Mouse (Mus musculus) bone marrow, adult 2 months (tissue): ENCODE measurements around the gene Ctnnbl1. TPM values are rescaled to one million over a fixed set of nuclear protein-coding genes. Genes with fewer than 3 reads are reported as not detected.

Experiments used
- H3K27ac ChIP-seq: fragments of 200-500 bp; 2 replicates; pipeline ENCODE4 v1.5.1; 2012; ENCODE audit warnings: low read depth, mild to moderate bottlenecking, control low read depth, inconsistent platforms, low read length; ENCODE audit not compliant: control insufficient read depth, poor library complexity, insufficient read depth
- H3K4me1 ChIP-seq: fragments of 200-500 bp; 2 replicates; pipeline ENCODE4 v1.6.1; 2011; ENCODE audit warnings: low read length; ENCODE audit not compliant: control insufficient read depth, insufficient read depth
- H3K4me3 ChIP-seq: fragments of 200-500 bp; replicated peaks from 2 replicates; pipeline ENCODE3; 2011; ENCODE audit warnings: mild to moderate bottlenecking, low read depth, low read length, control low read depth; ENCODE audit not compliant: control insufficient read depth
- CTCF ChIP-seq: fragments of 200-500 bp; IDR thresholded peaks from 2 replicates; pipeline ENCODE4 v1.5.1; 2011; ENCODE audit warnings: low read length, control low read depth; ENCODE audit not compliant: control insufficient read depth, insufficient read depth
- POLR2A ChIP-seq: fragments of 200-500 bp; IDR thresholded peaks from 2 replicates; pipeline ENCODE4 v1.6.1; 2011; ENCODE audit warnings: low read depth, mild to moderate bottlenecking, control low read depth, low read length, borderline replicate concordance; ENCODE audit not compliant: control insufficient read depth
- WGBS: fragments of 180-500 bp; shearing (Covaris S2); methylation state at CpG from one replicate; pipeline ENCODE4 v1.1.7; 2018; 5-methylcytosine and 5-hydroxymethylcytosine counted together
- polyA plus RNA-seq: library from polyadenylated mRNA; stranded (reverse); fragments of >200 nt; gene quantifications from 2 replicates; pipeline ENCODE4 v1.2.4, GENCODE M21; 2011; ENCODE audit warnings: low replicate concordance; ENCODE audit not compliant: missing spikeins, insufficient read depth, insufficient read length

The Ctnnbl1 gene
- polyA plus RNA-seq, 1 experiment: 17.4 TPM

DNA sequence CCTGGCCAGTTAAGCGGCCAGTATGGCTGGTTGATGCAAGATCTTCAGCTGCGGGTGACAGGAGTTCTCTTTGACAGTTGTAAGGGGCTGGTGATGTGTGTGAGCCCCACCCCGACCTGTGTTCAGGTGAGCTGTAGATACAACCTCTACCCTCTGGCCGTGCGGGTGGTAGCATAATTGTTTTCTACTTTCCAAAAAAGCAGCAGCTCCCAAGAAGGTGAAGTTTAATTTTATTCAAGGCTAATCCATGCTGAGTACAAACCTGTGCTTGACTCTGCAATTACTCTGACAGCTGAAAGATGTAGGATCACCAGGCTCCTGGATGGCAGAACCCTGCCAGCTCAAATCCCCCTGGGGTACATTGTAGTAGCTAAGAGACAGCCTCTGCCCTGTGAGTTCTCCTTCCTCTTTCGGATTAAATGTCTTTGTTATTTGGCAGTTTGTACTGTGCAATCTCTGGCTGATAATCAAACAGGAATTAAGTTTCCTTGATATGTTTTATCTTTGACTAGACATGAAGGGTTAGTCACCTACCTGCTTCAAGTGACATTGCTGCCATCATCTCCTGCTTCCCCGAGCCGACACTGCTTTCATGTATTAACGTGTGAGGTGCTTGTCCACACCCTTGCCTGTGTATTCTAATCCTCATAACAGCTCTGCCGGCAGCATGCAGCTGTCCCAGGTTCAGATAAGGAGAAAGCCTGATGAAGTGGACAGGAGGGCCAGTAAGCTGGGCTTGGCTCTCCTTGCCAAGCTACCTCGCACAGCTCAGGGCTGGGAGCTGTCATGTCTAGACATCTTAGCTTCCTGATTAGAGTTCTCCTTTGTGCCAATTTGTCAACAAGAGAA is 77.1 kb downstream of the Ctnnbl1 start:
- no peak overlapping the region for H3K4me3 ChIP-seq
- peaks cover 5% of the 10 kb centered on the region for H3K4me1 ChIP-seq
- WGBS: 59% methylated on average over 11 of the region's 11 CpGs
- peak overlapping the region; percentile 31; the same call in 1 of the 2 replicates for H3K27ac ChIP-seq
- TF ChIP-seq POLR2A (no peak), CTCF (no peak)

- TF ChIP-seq CTCF (no peak), POLR2A (no peak)
- Histone ChIP-seq H3K4me1 (peaks cover 4% of the 10 kb centered on the region; the same call in 1 of the 2 replicates), H3K4me3 (no peak overlapping the region), H3K27ac (no peak overlapping the region)
- 88% methylated on average over 2 of the region's 2 CpGs for WGBS
Observed at GRCm38 (mm10) chr2:157814965-157815283, 77.7 kb downstream of the Ctnnbl1 start.

GRCm38 (mm10) chr2:157817672-157818071 is 80.5 kb downstream of the Ctnnbl1 start:
- 86% methylated on average over 9 of the region's 9 CpGs for WGBS
- no peak overlapping the region for H3K4me3 ChIP-seq
- TF ChIP-seq POLR2A (no peak), CTCF (no peak)
- H3K27ac ChIP-seq: no peak overlapping the region
- H3K4me1 ChIP-seq: peaks cover 4% of the 10 kb centered on the region; the same call in 1 of the 2 replicates

GRCm38 (mm10) chr2:157818576-157819320 is 81.5 kb downstream of the Ctnnbl1 start:
- TF ChIP-seq POLR2A (no peak), CTCF (no peak)
- no peak overlapping the region for H3K27ac ChIP-seq
- 21% methylated on average over 15 of the region's 15 CpGs for WGBS
- H3K4me1 ChIP-seq: peaks cover 4% of the 10 kb centered on the region; the same call in 1 of the 2 replicates
- no peak overlapping the region for H3K4me3 ChIP-seq

DNA sequence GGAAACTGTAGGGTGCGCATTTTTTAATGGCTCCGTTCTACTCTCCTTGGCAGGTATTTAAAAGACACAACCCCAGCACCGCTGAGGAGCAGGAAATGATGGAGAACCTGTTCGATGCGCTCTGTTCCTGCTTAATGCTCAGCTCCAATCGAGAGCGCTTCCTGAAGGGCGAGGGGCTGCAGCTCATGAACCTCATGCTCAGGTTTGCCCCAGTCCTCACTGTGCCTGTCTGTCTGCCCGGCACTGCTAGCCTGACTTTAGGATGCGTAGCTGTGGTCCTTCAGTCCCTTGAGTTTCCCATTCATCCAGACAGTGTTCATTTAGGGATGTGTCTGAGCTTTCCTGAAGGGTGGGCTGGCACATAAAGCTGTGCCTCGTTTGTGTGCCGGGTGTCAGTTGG is 82.2 kb downstream of the Ctnnbl1 start:
- no peak for TF ChIP-seq POLR2A
- no peak for TF ChIP-seq CTCF

GRCm38 (mm10) chr2:157821259-157821658 is 84.1 kb downstream of the Ctnnbl1 start:
- Histone ChIP-seq H3K4me1 (peaks cover 2% of the 10 kb centered on the region; the same call in 1 of the 2 replicates), H3K27ac (no peak overlapping the region), H3K4me3 (no peak overlapping the region)
- TF ChIP-seq POLR2A: no peak
- TF ChIP-seq CTCF: no peak
- WGBS: 94% methylated on average over 4 of the region's 4 CpGs

More for the DNA sequence above, 82.2 kb downstream of the Ctnnbl1 start:
- H3K27ac ChIP-seq: no peak overlapping the region
- WGBS: 88% methylated on average over 12 of the region's 12 CpGs
- no peak overlapping the region for H3K4me3 ChIP-seq
- peaks cover 4% of the 10 kb centered on the region; the same call in 1 of the 2 replicates for H3K4me1 ChIP-seq

DNA sequence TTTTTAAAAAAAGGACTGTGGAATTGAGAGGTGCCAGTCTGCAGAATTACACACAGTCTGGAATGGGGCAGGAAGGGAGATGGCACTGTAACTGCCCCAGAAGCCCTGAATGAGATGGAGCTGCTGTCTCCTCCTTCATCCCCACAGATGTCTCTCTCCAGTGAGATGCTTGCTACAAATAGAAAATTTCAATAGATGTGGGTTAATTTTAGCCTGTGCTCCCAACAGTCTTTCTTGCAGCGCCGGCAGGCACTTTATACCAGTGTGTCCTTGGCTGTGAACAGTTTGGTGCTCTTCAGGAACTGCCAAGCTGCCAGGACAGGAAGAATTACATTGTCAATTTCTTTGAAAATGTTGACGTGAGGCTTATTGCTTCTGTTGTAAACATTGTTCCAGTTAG is 86.3 kb downstream of the Ctnnbl1 start:
- no peak overlapping the region for H3K27ac ChIP-seq
- TF ChIP-seq POLR2A: no peak
- no peak for TF ChIP-seq CTCF
- H3K4me1 ChIP-seq: no peaks in the 10 kb centered on the region; the same call in 1 of the 2 replicates
- WGBS: 78% methylated on average over 3 of the region's 3 CpGs
- H3K4me3 ChIP-seq: no peak overlapping the region

DNA sequence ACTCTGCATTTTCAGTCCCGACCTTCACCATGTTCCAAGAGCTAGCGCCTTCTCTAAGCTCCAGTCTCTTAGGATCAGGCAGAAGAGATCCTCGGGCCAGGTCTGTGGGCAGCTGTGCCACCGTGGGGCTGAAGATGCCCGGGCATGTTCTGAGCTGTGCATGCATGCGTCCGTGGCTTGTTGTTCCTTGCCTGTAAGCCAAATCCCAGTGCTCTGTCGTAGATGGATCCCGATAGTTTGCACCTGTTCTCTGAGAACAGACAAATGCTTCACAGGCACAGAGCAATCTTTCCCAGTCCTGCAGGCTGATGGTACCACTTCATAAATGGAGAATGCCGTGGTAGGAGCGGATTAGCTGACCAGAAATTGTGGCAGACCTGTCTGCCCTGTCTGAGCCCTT is 87.0 kb downstream of the Ctnnbl1 start:
- TF ChIP-seq POLR2A: no peak
- no peak for TF ChIP-seq CTCF
- Histone ChIP-seq H3K4me3 (no peak overlapping the region), H3K27ac (no peak overlapping the region), H3K4me1 (no peaks in the 10 kb centered on the region; the same call in 1 of the 2 replicates)
- 87% methylated on average over 11 of the region's 11 CpGs for WGBS
